Mouse (Mus musculus) heart, postnatal 0 days (tissue): ENCODE data around the gene Npff. TPM values are rescaled to one million over a fixed set of nuclear protein-coding genes. Genes with fewer than 3 reads are reported as not detected.

ENCODE experiments used
- ATAC-seq: fragments of 200-750 bp; cut with Nextera tagmentation; 2 replicates; pipeline ENCODE4 v1.8.0; 2017; ENCODE audit warnings: low read depth, moderate number of reproducible peaks, moderate library complexity; ENCODE audit not compliant: insufficient read depth
- DNase-seq: peaks from one replicate; pipeline ENCODE4 v3.0.0-alpha.2; 2016; ENCODE audit warnings: low spot score
- H3K27ac ChIP-seq: fragments of 300-500 bp; sonication (generic); 2 replicates; pipeline ENCODE4 v1.5.1; 2014; ENCODE audit warnings: low read depth, mild to moderate bottlenecking
- H3K27me3 ChIP-seq: fragments of 300-500 bp; sonication (generic); 2 replicates; pipeline ENCODE4 v1.6.1; 2014; ENCODE audit warnings: low read length, mixed read lengths; ENCODE audit not compliant: control insufficient read depth, insufficient read depth
- H3K36me3 ChIP-seq: fragments of 300-500 bp; sonication (generic); replicated peaks from 2 replicates; pipeline ENCODE4 v1.6.1; 2014; ENCODE audit warnings: low read length, mixed read lengths; ENCODE audit not compliant: control insufficient read depth, insufficient read depth
- H3K4me1 ChIP-seq: fragments of 300-500 bp; sonication (generic); 2 replicates; pipeline ENCODE4 v1.6.1; 2014; ENCODE audit warnings: antibody characterized with exemption; ENCODE audit not compliant: control insufficient read depth, insufficient read depth
- H3K4me2 ChIP-seq: fragments of 300-500 bp; sonication (generic); 2 replicates; pipeline ENCODE4 v1.6.1; 2014; ENCODE audit warnings: low read depth, mild to moderate bottlenecking, low read length, moderate library complexity
- H3K4me3 ChIP-seq: fragments of 300-500 bp; sonication (generic); 2 replicates; pipeline ENCODE4 v1.5.1; 2014; ENCODE audit warnings: low read depth, low read length
- H3K9ac ChIP-seq: fragments of 300-500 bp; sonication (generic); replicated peaks from 2 replicates; pipeline ENCODE4 v1.6.1; 2014; ENCODE audit warnings: low read depth, low read length, mixed read lengths
- H3K9me3 ChIP-seq: fragments of 300-500 bp; sonication (generic); replicated peaks from 2 replicates; pipeline ENCODE4 v1.6.1; 2016; ENCODE audit warnings: low read length; ENCODE audit not compliant: control insufficient read depth
- CTCF ChIP-seq: IDR thresholded peaks from 2 replicates; pipeline ENCODE4 v1.5.1; 2016; ENCODE audit warnings: antibody characterized with exemption, control low read depth, low read depth
- EP300 ChIP-seq: IDR thresholded peaks from 2 replicates; pipeline ENCODE4 v1.6.1; 2016; ENCODE audit warnings: antibody characterized with exemption, low read depth
- WGBS: fragments of 180-500 bp; shearing (Covaris S2); extraction: QIAGEN DNeasy Blood & Tissue Kit; methylation state at CpG from one replicate; pipeline ENCODE4 v1.1.7; 2014; 5-methylcytosine and 5-hydroxymethylcytosine counted together
- polyA plus RNA-seq: library from polyadenylated mRNA; unstranded; fragments of >200 nt; fragmentation: Nextera tagmentation; extraction: Ambion mirVana; gene quantifications from 2 replicates; pipeline ENCODE4 v1.2.1, GENCODE M21; 2015
- total RNA-seq: library from RNA; depleted of rRNA; stranded (reverse); fragments of >200 nt; gene quantifications from 2 replicates; pipeline ENCODE4 v1.2.3, GENCODE M21; 2014; ENCODE audit warnings: low replicate concordance

The Npff gene
- total and polyA plus RNA-seq, 2 experiments from 2014 or later = 0.84 to 0.89 TPM

- peaks cover 59% of the 10 kb centered on the region for H3K36me3 ChIP-seq
- H3K4me1 ChIP-seq = no peaks in the 10 kb centered on the region
- no peak within 1 kb of the TSS for H3K4me2 ChIP-seq
- H3K27me3 ChIP-seq = no peaks in the 10 kb centered on the region
- ATAC-seq (no peak), DNase-seq (no peak)
- no peak for TF ChIP-seq EP300
- TF ChIP-seq CTCF = no peak
- H3K27ac ChIP-seq = no peak within 1 kb of the TSS
- no peak within 1 kb of the TSS for H3K9ac ChIP-seq
- H3K9me3 ChIP-seq = no peaks in the 10 kb centered on the region
- WGBS = 88% methylated on average over 1 of the region's 1 CpGs
- no peak within 1 kb of the TSS for H3K4me3 ChIP-seq
Measured at GRCm38 (mm10) chr15:102503447-102503846, 21.3 kb downstream of the Npff start, which contains the start of gene Gm10337. Gene Gm10337, plus strand, starts transcription at chr15:102503722.

- 79% methylated on average over 9 of the region's 9 CpGs for WGBS
- TF ChIP-seq CTCF (no peak), EP300 (no peak)
Measured at GRCm38 (mm10) chr15:102502254-102502840, 22.4 kb downstream of the Npff start.

GRCm38 (mm10) chr15:102501084-102501814 is 23.5 kb downstream of the Npff start:
- 78% methylated on average over 19 of the region's 19 CpGs for WGBS
- no peak for ATAC-seq
- H3K4me1 ChIP-seq = no peaks in the 10 kb centered on the region
- H3K27me3 ChIP-seq = no peaks in the 10 kb centered on the region
- H3K27ac ChIP-seq = no peak overlapping the region
- no peak overlapping the region for H3K4me3 ChIP-seq
- H3K9ac ChIP-seq = no peak overlapping the region
- H3K36me3 ChIP-seq = peaks cover 81% of the 10 kb centered on the region
- TF ChIP-seq EP300 (no peak), CTCF (no peak)
- no peak overlapping the region for H3K4me2 ChIP-seq
- H3K9me3 ChIP-seq = no peaks in the 10 kb centered on the region
- DNase-seq = no peak

More at GRCm38 (mm10) chr15:102502254-102502840, 22.4 kb downstream of the Npff start:
- Histone ChIP-seq H3K4me2 (no peak overlapping the region), H3K27ac (no peak overlapping the region), H3K27me3 (no peaks in the 10 kb centered on the region), H3K36me3 (peaks cover 70% of the 10 kb centered on the region), H3K4me3 (no peak overlapping the region), H3K9me3 (no peaks in the 10 kb centered on the region), H3K9ac (no peak overlapping the region), H3K4me1 (no peaks in the 10 kb centered on the region)
- DNase-seq (no peak), ATAC-seq (no peak)

- no peak for ATAC-seq
- H3K36me3 ChIP-seq = peaks cover 86% of the 10 kb centered on the region
- H3K4me1 ChIP-seq = no peaks in the 10 kb centered on the region
- no peak overlapping the region for H3K9ac ChIP-seq
- no peaks in the 10 kb centered on the region for H3K27me3 ChIP-seq
- TF ChIP-seq CTCF (no peak), EP300 (no peak)
- no peak overlapping the region for H3K27ac ChIP-seq
- 79% methylated on average over 5 of the region's 5 CpGs for WGBS
- no peaks in the 10 kb centered on the region for H3K9me3 ChIP-seq
- no peak for DNase-seq
- H3K4me3 ChIP-seq = no peak overlapping the region
- H3K4me2 ChIP-seq = no peak overlapping the region
Measured at GRCm38 (mm10) chr15:102500479-102500878, 24.3 kb downstream of the Npff start.

- WGBS = 91% methylated on average over 6 of the region's 6 CpGs
- H3K4me2 ChIP-seq = no peak overlapping the region
Measured at GRCm38 (mm10) chr15:102499851-102500250, 24.9 kb downstream of the Npff start.

More at GRCm38 (mm10) chr15:102499851-102500250, 24.9 kb downstream of the Npff start:
- no peaks in the 10 kb centered on the region for H3K27me3 ChIP-seq
- no peak overlapping the region for H3K9ac ChIP-seq
- TF ChIP-seq CTCF (no peak), EP300 (no peak)
- DNase-seq (no peak), ATAC-seq (no peak)
- H3K9me3 ChIP-seq = no peaks in the 10 kb centered on the region
- no peak overlapping the region for H3K4me3 ChIP-seq
- H3K36me3 ChIP-seq = peaks cover 93% of the 10 kb centered on the region
- no peak overlapping the region for H3K27ac ChIP-seq
- no peaks in the 10 kb centered on the region for H3K4me1 ChIP-seq
